Mouse (Mus musculus) heart, embryonic 14.5 days (tissue): Measurements from ENCODE around the gene Lct. TPM values are rescaled to one million over a fixed set of nuclear protein-coding genes. Genes with fewer than 3 reads are reported as not detected.

Experiments used
- polyA plus RNA-seq: library from polyadenylated mRNA; unstranded; fragments of >200 nt; fragmentation: Nextera tagmentation; extraction: Ambion mirVana; gene quantifications from 2 replicates; pipeline ENCODE4 v1.2.1, GENCODE M21; 2014

The Lct gene
- polyA plus RNA-seq, 1 experiment from 2014 or later = 0.07 TPM

Other genes with a start within 250 kb of the Lct start
- 5.9 and 6.7 TPM in 2 replicates for gene Zranb3, start 225.3 kb downstream of the Lct start, polyA plus RNA-seq
- 52.9 and 55.2 TPM in 2 replicates for gene R3hdm1, start 225.0 kb downstream of the Lct start, polyA plus RNA-seq
- 51.8 and 52.1 TPM in 2 replicates for gene Ubxn4, start 84.4 kb downstream of the Lct start, polyA plus RNA-seq
- gene Mcm6, start 31.3 kb upstream of the Lct start, polyA plus RNA-seq = 138 and 155 TPM in 2 replicates
- gene Dars, start 89.0 kb upstream of the Lct start, polyA plus RNA-seq = 47.3 and 58.1 TPM in 2 replicates